8 mouse cellular contexts compared by ENCODE assay signal in genomic region chr9:25252283-25252726, GRCm38 (mm10). TPM values are rescaled to one million over a fixed set of nuclear protein-coding genes. Genes with fewer than 3 reads are reported as not detected.
A peak's percentile ranks its signal among the peaks of the same experiment; 100 is the strongest.
DNase-seq lines count a peak whose midpoint lies in the region; ATAC-seq lines count a peak whose summit lies in the region.

Gene Sept7, plus strand, starts transcription at chr9:25252439.

- H3K9me3 ChIP-seq in hindbrain, embryonic 15.5 days = no peaks in the 10 kb centered on the region

- peak; percentile 98 for ATAC-seq in hindbrain, embryonic 15.5 days (ENCODE audit: low FRiP score, low read depth)

- no peaks in the 10 kb centered on the region for H3K27me3 ChIP-seq in hindbrain, embryonic 15.5 days

- H3K27ac ChIP-seq in hindbrain, embryonic 15.5 days (replicated peaks) = peak within 1 kb of the TSS; percentile 99

- no peaks in the 10 kb centered on the region for H3K36me3 ChIP-seq in hindbrain, embryonic 15.5 days

- peak; percentile 99 for DNase-seq in T-cell, adult 2 months (ENCODE audit: low spot score)
- peak; percentile 99 for DNase-seq in cerebellum, postnatal 36 days
- DNase-seq in frontal cortex, postnatal 36 days (ENCODE audit: low spot score in 2 of 2) = peak; percentile 99
- peak; percentile 98 for DNase-seq in left cerebral cortex, adult 11 months (ENCODE audit: low spot score)
- peak; percentile 99 to 100 for DNase-seq in lung, postnatal 4 days
- DNase-seq in retina, postnatal 7 days (ENCODE audit: low read depth, low spot score) = peak; percentile 97
- DNase-seq in urinary bladder, adult 2 months (ENCODE audit: low spot score) = peak; percentile 100

- WGBS in hindbrain, embryonic 15.5 days = 0% methylated on average over 54 of the region's 54 CpGs

- peaks cover 33% of the 10 kb centered on the region for H3K4me1 ChIP-seq in hindbrain, embryonic 15.5 days (replicated peaks)

- peak within 1 kb of the TSS; percentile 80 for H3K4me2 ChIP-seq in hindbrain, embryonic 15.5 days

- H3K4me3 ChIP-seq in hindbrain, embryonic 15.5 days = peak within 1 kb of the TSS; percentile 84

- H3K9ac ChIP-seq in hindbrain, embryonic 15.5 days = peak within 1 kb of the TSS; percentile 87

RNA-seq across cellular contexts. Expression of gene Sept7, which starts in this region (rescaled TPM):
- 240 and 244 TPM in 2 replicates for polyA plus RNA-seq in hindbrain, embryonic 15.5 days (2015; fragmentation: Nextera tagmentation; extraction: Ambion mirVana)
- 112 and 123 TPM in 2 replicates for polyA plus RNA-seq in urinary bladder, adult 2 months (2012; rRNA removed)

Comparison
In these comparisons a context has a peak if more than half of its experiments do, and no peak if none do; other contexts are left out.
1. Peak in every context shown above with its lines: DNase-seq, ATAC-seq, H3K4me3 ChIP-seq and H3K27ac ChIP-seq.